Comparison of ENCODE assay signal across 9 mouse cellular contexts in the genomic region with DNA sequence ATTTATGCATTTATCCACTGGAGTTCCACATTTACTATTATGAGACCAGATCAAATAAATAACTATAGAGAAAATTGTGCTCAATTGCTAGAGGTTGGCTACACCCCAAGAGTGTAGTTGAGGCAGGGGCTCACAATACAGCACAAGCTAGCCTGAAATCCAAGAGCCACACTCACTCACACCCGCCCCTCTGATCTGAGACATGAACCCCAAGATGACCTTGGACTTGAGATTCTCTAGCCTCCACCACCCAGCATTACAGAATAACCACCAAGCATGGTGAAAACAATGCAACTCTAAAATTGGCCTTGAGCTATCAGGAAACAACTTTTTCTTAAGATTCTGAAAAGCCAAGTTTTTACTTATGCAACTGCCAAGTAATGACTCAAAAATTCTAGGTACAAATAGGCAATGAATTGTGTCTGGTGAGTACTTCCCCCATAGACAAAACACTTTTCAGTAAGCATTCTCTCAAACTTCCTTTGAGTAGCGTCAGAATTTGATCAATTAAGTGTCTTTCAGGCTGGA. TPM values are rescaled to one million over a fixed set of nuclear protein-coding genes. Genes with fewer than 3 reads are reported as not detected.
DNase-seq lines count a peak whose midpoint lies in the region; ATAC-seq and TF ChIP-seq lines count a peak whose summit lies in the region.
"Had no signal": no experiment of that assay in that cellular context is flagged by ENCODE, and none has a peak within 500 bp of the region (broad histone marks: within the 10 kb centered on the region; RNA-seq: fewer than 3 reads in every experiment).

No protein-coding gene starts in this region.

- peaks cover 13 to 40% of the 10 kb centered on the region in 2 experiments for H3K4me1 ChIP-seq in heart, embryonic 14.5 days (ENCODE audit: control insufficient read depth in 2 of 2, insufficient read depth in 2 of 2, low read length in 2 of 2)
- peaks cover 13% of the 10 kb centered on the region for H3K4me1 ChIP-seq in bone marrow macrophage, adult 2 months (ENCODE audit: control insufficient read depth, insufficient read depth, low read length)
- peaks cover 59% of the 10 kb centered on the region for H3K4me1 ChIP-seq in hindbrain, embryonic 15.5 days (replicated peaks)
- peaks cover 59% of the 10 kb centered on the region for H3K4me1 ChIP-seq in midbrain, embryonic 13.5 days (replicated peaks)

- TF ChIP-seq POLR2A in bone marrow macrophage, adult 2 months (IDR thresholded peaks at IDR 0.05; ENCODE audit: borderline replicate concordance, low read depth, low read length): no peak

- H3K9ac ChIP-seq in heart, embryonic 14.5 days (ENCODE audit: low read length): peak overlapping the region; percentile 88
- peak overlapping the region; percentile 69 for H3K9ac ChIP-seq in hindbrain, embryonic 15.5 days
- peak overlapping the region; percentile 90 for H3K9ac ChIP-seq in midbrain, embryonic 13.5 days (replicated peaks)

- 46% methylated on average over 2 of the region's 2 CpGs for WGBS in heart, embryonic 14.5 days
- 53% methylated on average over 2 of the region's 2 CpGs for WGBS in hindbrain, embryonic 15.5 days
- WGBS in midbrain, embryonic 13.5 days: 56% methylated on average over 2 of the region's 2 CpGs

- peaks cover 33% of the 10 kb centered on the region for H3K36me3 ChIP-seq in heart, embryonic 14.5 days (ENCODE audit: control insufficient read depth, insufficient read depth, low read length)
- H3K36me3 ChIP-seq in hindbrain, embryonic 15.5 days: peaks cover 28% of the 10 kb centered on the region
- peaks cover 27% of the 10 kb centered on the region for H3K36me3 ChIP-seq in midbrain, embryonic 13.5 days

- no peak overlapping the region for H3K27ac ChIP-seq in heart, embryonic 14.5 days (replicated peaks in 1 of 2; ENCODE audit: control insufficient read depth in 1 of 2, insufficient read depth in 1 of 2, low read depth in 2 of 2, low read length in 2 of 2)
- peak overlapping the region; percentile 84 for H3K27ac ChIP-seq in bone marrow macrophage, adult 2 months (ENCODE audit: insufficient read depth, low read depth, low read length)
- H3K27ac ChIP-seq in hindbrain, embryonic 15.5 days (replicated peaks): no peak overlapping the region
- no peak overlapping the region for H3K27ac ChIP-seq in midbrain, embryonic 13.5 days

- peak overlapping the region; percentile 65 for H3K4me2 ChIP-seq in heart, embryonic 14.5 days (ENCODE audit: low read length)
- peak overlapping the region; percentile 70 for H3K4me2 ChIP-seq in hindbrain, embryonic 15.5 days
- H3K4me2 ChIP-seq in midbrain, embryonic 13.5 days (replicated peaks): peak overlapping the region; percentile 77

- H3K4me3 ChIP-seq in heart, embryonic 14.5 days (ENCODE audit: control insufficient read depth in 1 of 2, insufficient read depth in 1 of 2, low read depth in 1 of 2, low read length in 2 of 2): peak overlapping the region; percentile 28 to 81
- peak overlapping the region; percentile 88 for H3K4me3 ChIP-seq in bone marrow macrophage, adult 2 months (ENCODE audit: insufficient read depth, low read length)
- H3K4me3 ChIP-seq in hindbrain, embryonic 15.5 days: peak overlapping the region; percentile 59
- peak overlapping the region; percentile 81 for H3K4me3 ChIP-seq in midbrain, embryonic 13.5 days (replicated peaks)

- intact Hi-C loops in heart, postnatal 10 days (cut with DNase I): no loop called here

- TF ChIP-seq CTCF in bone marrow macrophage, adult 2 months (IDR thresholded peaks at IDR 0.05; ENCODE audit: low read depth, low read length): no peak

- H3K27me3 ChIP-seq in heart, embryonic 14.5 days (ENCODE audit: control insufficient read depth, insufficient read depth, low read length): no peaks in the 10 kb centered on the region
- no peaks in the 10 kb centered on the region for H3K27me3 ChIP-seq in hindbrain, embryonic 15.5 days
- H3K27me3 ChIP-seq in midbrain, embryonic 13.5 days: peaks cover 5% of the 10 kb centered on the region

- no peak for ATAC-seq in heart, embryonic 14.5 days (ENCODE audit: insufficient number of reproducible peaks, insufficient read depth, low FRiP score, low read depth)
- ATAC-seq in hindbrain, embryonic 15.5 days (ENCODE audit: low FRiP score, low read depth): no peak
- no peak for ATAC-seq in midbrain, embryonic 13.5 days

- no peak for DNase-seq in heart, postnatal 10 days
- no peak for DNase-seq in layer of hippocampus, adult 11-12 months (ENCODE audit: low spot score)
- no peak for DNase-seq in adrenal gland, postnatal 4 days (ENCODE audit: low spot score in 2 of 2)
- no peak for DNase-seq in ovary, postnatal 36 days (ENCODE audit: low spot score)
- DNase-seq: cerebellum, postnatal 25 days had no signal

- H3K9me3 ChIP-seq in heart, embryonic 14.5 days (ENCODE audit: control insufficient read depth, low read length): no peaks in the 10 kb centered on the region
- H3K9me3 ChIP-seq in hindbrain, embryonic 15.5 days: no peaks in the 10 kb centered on the region
- H3K9me3 ChIP-seq in midbrain, embryonic 13.5 days: no peaks in the 10 kb centered on the region

RNA-seq across cellular contexts. Expression of a gene that starts 1.5 kb away (rescaled TPM):
- polyA plus RNA-seq in heart, embryonic 14.5 days (2014; fragmentation: Nextera tagmentation; extraction: Ambion mirVana): 968 and 1,084 TPM in 2 replicates
- 100 to 1,000 TPM; 965 to 994 TPM for total RNA-seq in heart, postnatal 10 days (2021)
- 867 and 1,013 TPM in 2 replicates for polyA plus RNA-seq in bone marrow macrophage, adult 2 months (2012; ENCODE audit: insufficient read depth, insufficient read length, missing spikeins)
- 743 and 824 TPM in 2 replicates for polyA plus RNA-seq in hindbrain, embryonic 15.5 days (2015; fragmentation: Nextera tagmentation; extraction: Ambion mirVana)
- polyA plus RNA-seq in midbrain, embryonic 13.5 days (2015; fragmentation: Nextera tagmentation; extraction: Ambion mirVana): 934 and 937 TPM in 2 replicates
- total RNA-seq in adrenal gland, postnatal 4 days (2021): 1,000 to 10,000 TPM; 2,039 to 2,132 TPM

RNA-seq across cellular contexts. Expression of a gene that starts 5.4 kb away (rescaled TPM):
- 14.7 and 16.1 TPM in 2 replicates for polyA plus RNA-seq in heart, embryonic 14.5 days (2014; fragmentation: Nextera tagmentation; extraction: Ambion mirVana)
- total RNA-seq in heart, postnatal 10 days (2021): 1 to 10 TPM; 9.1 to 9.4 TPM
- 2.2 and 2.5 TPM in 2 replicates for polyA plus RNA-seq in bone marrow macrophage, adult 2 months (2012; ENCODE audit: insufficient read depth, insufficient read length, missing spikeins)
- polyA plus RNA-seq in hindbrain, embryonic 15.5 days (2015; fragmentation: Nextera tagmentation; extraction: Ambion mirVana): 12.8 and 13.2 TPM in 2 replicates
- polyA plus RNA-seq in midbrain, embryonic 13.5 days (2015; fragmentation: Nextera tagmentation; extraction: Ambion mirVana): 5.0 and 5.9 TPM in 2 replicates
- total RNA-seq in adrenal gland, postnatal 4 days (2021): 10 to 100 TPM; 45.2 to 46.9 TPM

RNA-seq across cellular contexts. Expression of a gene that starts 5.4 kb away (rescaled TPM):
- 11.5 and 12.4 TPM in 2 replicates for polyA plus RNA-seq in heart, embryonic 14.5 days (2014; fragmentation: Nextera tagmentation; extraction: Ambion mirVana)
- 1 to 10 TPM; 4.5 to 5.4 TPM for total RNA-seq in heart, postnatal 10 days (2021)
- 4.8 and 5.2 TPM in 2 replicates for polyA plus RNA-seq in bone marrow macrophage, adult 2 months (2012; ENCODE audit: insufficient read depth, insufficient read length, missing spikeins)
- 7.5 and 8.5 TPM in 2 replicates for polyA plus RNA-seq in hindbrain, embryonic 15.5 days (2015; fragmentation: Nextera tagmentation; extraction: Ambion mirVana)
- 4.7 and 5.2 TPM in 2 replicates for polyA plus RNA-seq in midbrain, embryonic 13.5 days (2015; fragmentation: Nextera tagmentation; extraction: Ambion mirVana)
- 10 to 100 TPM; 16.3 to 16.5 TPM for total RNA-seq in adrenal gland, postnatal 4 days (2021)

RNA-seq across cellular contexts. Expression of a gene that starts 6.3 kb away (rescaled TPM):
- 57.1 and 61.8 TPM in 2 replicates for polyA plus RNA-seq in heart, embryonic 14.5 days (2014; fragmentation: Nextera tagmentation; extraction: Ambion mirVana)
- total RNA-seq in heart, postnatal 10 days (2021): 10 to 100 TPM; 22.3 to 24.3 TPM
- 28.8 and 30.5 TPM in 2 replicates for polyA plus RNA-seq in bone marrow macrophage, adult 2 months (2012; ENCODE audit: insufficient read depth, insufficient read length, missing spikeins)
- 58.0 and 65.7 TPM in 2 replicates for polyA plus RNA-seq in hindbrain, embryonic 15.5 days (2015; fragmentation: Nextera tagmentation; extraction: Ambion mirVana)
- 42.0 and 43.4 TPM in 2 replicates for polyA plus RNA-seq in midbrain, embryonic 13.5 days (2015; fragmentation: Nextera tagmentation; extraction: Ambion mirVana)
- 100 to 1,000 TPM; 120 to 124 TPM for total RNA-seq in adrenal gland, postnatal 4 days (2021)

RNA-seq across cellular contexts. Expression of a gene that starts 11.3 kb away (rescaled TPM):
- polyA plus RNA-seq in heart, embryonic 14.5 days (2014; fragmentation: Nextera tagmentation; extraction: Ambion mirVana): 2.4 and 2.9 TPM in 2 replicates
- 1 to 10 TPM; 1.5 to 3.1 TPM for total RNA-seq in heart, postnatal 10 days (2021)
- 0.92 TPM in 1 of 2 replicates, not detected in the other for polyA plus RNA-seq in bone marrow macrophage, adult 2 months (2012; ENCODE audit: insufficient read depth, insufficient read length, missing spikeins)
- polyA plus RNA-seq in hindbrain, embryonic 15.5 days (2015; fragmentation: Nextera tagmentation; extraction: Ambion mirVana): 3.1 and 3.2 TPM in 2 replicates
- 0.84 and 2.2 TPM in 2 replicates for polyA plus RNA-seq in midbrain, embryonic 13.5 days (2015; fragmentation: Nextera tagmentation; extraction: Ambion mirVana)
- 1 to 10 TPM; 7.9 to 8.8 TPM for total RNA-seq in adrenal gland, postnatal 4 days (2021)
